Comparison of ENCODE assay signal across 21 mouse cellular contexts in the genomic region with DNA sequence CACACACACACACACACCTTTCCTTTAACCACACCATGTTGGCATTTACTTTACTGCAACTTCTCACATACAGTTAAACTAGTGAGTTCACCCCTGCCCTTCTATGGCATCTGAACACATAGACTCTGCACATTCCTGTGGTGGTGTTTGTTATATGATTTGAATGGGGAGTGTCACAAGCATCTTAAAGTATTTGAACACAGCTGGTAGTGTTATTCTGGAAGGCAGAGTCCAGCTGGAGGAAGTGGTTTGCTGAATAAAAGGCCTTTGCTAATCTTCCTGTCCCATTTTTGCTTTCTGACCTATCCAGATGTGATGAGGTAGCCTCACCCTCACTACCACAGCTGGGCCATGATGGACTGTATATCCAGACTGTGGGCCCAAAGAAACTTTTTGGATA.
DNase-seq lines count a peak whose midpoint lies in the region; ATAC-seq and TF ChIP-seq lines count a peak whose summit lies in the region.
"Had no signal": no experiment of that assay in that cellular context is flagged by ENCODE, and none has a peak within 500 bp of the region (broad histone marks: within the 10 kb centered on the region; RNA-seq: fewer than 3 reads in every experiment).

No protein-coding gene starts in this region.

- no peak for DNase-seq in kidney, adult 11 months
- no peak for DNase-seq in stomach, postnatal 0 days (ENCODE audit: low spot score)
- DNase-seq in cerebellum, postnatal 36 days: no peak
- DNase-seq: adrenal gland, adult 8-10 months; cerebellum, adult 18-20 months; gastrocnemius, adult 2 months; layer of hippocampus, adult 9-11 months; liver, embryonic 13.5 days; midbrain, embryonic 14.5 days; right cerebral cortex, postnatal 14 days; thymus, postnatal 14 days had no signal

- no peaks in the 10 kb centered on the region for H3K36me3 ChIP-seq in kidney, embryonic 16.5 days (ENCODE audit: insufficient read depth, low read length)
- no peaks in the 10 kb centered on the region for H3K36me3 ChIP-seq in stomach, embryonic 15.5 days
- H3K36me3 ChIP-seq in stomach, postnatal 0 days (ENCODE audit: control insufficient read depth, insufficient read depth, low read length): no peaks in the 10 kb centered on the region
- H3K36me3 ChIP-seq in hindbrain, embryonic 12.5 days: no peaks in the 10 kb centered on the region
- H3K36me3 ChIP-seq: embryonic facial prominence, embryonic 13.5 days; hindbrain, embryonic 13.5 days; kidney, embryonic 15.5 days; liver, embryonic 13.5 days; neural tube, embryonic 12.5 days had no signal

- H3K4me2 ChIP-seq in kidney, embryonic 16.5 days (replicated peaks; ENCODE audit: low read depth, low read length): no peak overlapping the region
- H3K4me2 ChIP-seq in stomach, embryonic 15.5 days: no peak overlapping the region
- H3K4me2 ChIP-seq in stomach, postnatal 0 days (replicated peaks; ENCODE audit: low read depth): no peak overlapping the region
- H3K4me2 ChIP-seq in hindbrain, embryonic 12.5 days (replicated peaks): no peak overlapping the region
- H3K4me2 ChIP-seq: embryonic facial prominence, embryonic 13.5 days; heart, embryonic 11.5 days; hindbrain, embryonic 13.5 days; kidney, embryonic 15.5 days; liver, embryonic 13.5 days; neural tube, embryonic 12.5 days had no signal

- no peak for TF ChIP-seq EP300 in stomach, postnatal 0 days (optimal IDR thresholded peaks at IDR 0.05)

- H3K9me3 ChIP-seq in kidney, embryonic 16.5 days (ENCODE audit: low read length): no peaks in the 10 kb centered on the region
- no peaks in the 10 kb centered on the region for H3K9me3 ChIP-seq in stomach, embryonic 15.5 days
- no peaks in the 10 kb centered on the region for H3K9me3 ChIP-seq in stomach, postnatal 0 days (ENCODE audit: control insufficient read depth, low read length)
- no peaks in the 10 kb centered on the region for H3K9me3 ChIP-seq in hindbrain, embryonic 12.5 days (replicated peaks)
- H3K9me3 ChIP-seq: embryonic facial prominence, embryonic 13.5 days; hindbrain, embryonic 13.5 days; kidney, embryonic 15.5 days; liver, embryonic 13.5 days; neural tube, embryonic 12.5 days had no signal

- no peak overlapping the region for H3K27ac ChIP-seq in kidney, embryonic 16.5 days (ENCODE audit: low read length)
- no peak overlapping the region for H3K27ac ChIP-seq in stomach, embryonic 15.5 days
- no peak overlapping the region for H3K27ac ChIP-seq in stomach, postnatal 0 days (replicated peaks)
- H3K27ac ChIP-seq in embryonic fibroblast, embryonic 13.5 days (ENCODE audit: insufficient read depth, low read length): peak overlapping the region; percentile 26
- no peak overlapping the region for H3K27ac ChIP-seq in hindbrain, embryonic 12.5 days
- H3K27ac ChIP-seq: embryonic facial prominence, embryonic 13.5 days; gastrocnemius, adult 2 months; hindbrain, embryonic 13.5 days; kidney, embryonic 15.5 days; liver, embryonic 13.5 days; neural tube, embryonic 12.5 days had no signal

- H3K4me1 ChIP-seq in kidney, embryonic 16.5 days (ENCODE audit: insufficient read depth, low read length): peaks cover 3% of the 10 kb centered on the region; the same call in 1 of the 2 replicates
- H3K4me1 ChIP-seq in stomach, embryonic 15.5 days: no peaks in the 10 kb centered on the region
- no peaks in the 10 kb centered on the region for H3K4me1 ChIP-seq in stomach, postnatal 0 days (replicated peaks; ENCODE audit: control insufficient read depth, insufficient read depth)
- H3K4me1 ChIP-seq in embryonic fibroblast, embryonic 13.5 days (ENCODE audit: control insufficient read depth, insufficient read depth, low read length): peaks cover 10% of the 10 kb centered on the region
- H3K4me1 ChIP-seq in hindbrain, embryonic 12.5 days: no peaks in the 10 kb centered on the region
- H3K4me1 ChIP-seq: hindbrain, embryonic 13.5 days; liver, embryonic 13.5 days; neural tube, embryonic 12.5 days had no signal

- 0 out of 2 replicates have a peak, but pooled peaks have one; percentile 42 for ATAC-seq in kidney, embryonic 16.5 days (ENCODE audit: low FRiP score, low TSS enrichment)
- ATAC-seq in stomach, embryonic 15.5 days (ENCODE audit: insufficient read depth, low FRiP score, low read depth): peak; percentile 56; the same call in 1 of the 2 replicates
- no peak for ATAC-seq in stomach, postnatal 0 days (ENCODE audit: low FRiP score, low TSS enrichment)
- ATAC-seq in hindbrain, embryonic 12.5 days (ENCODE audit: low FRiP score): no peak
- ATAC-seq: forebrain, embryonic 14.5 days had no signal

- no peak for TF ChIP-seq CTCF in stomach, postnatal 0 days (IDR thresholded peaks at IDR 0.05; ENCODE audit: low read depth)
- TF ChIP-seq CTCF in embryonic fibroblast, embryonic 13.5 days (IDR thresholded peaks at IDR 0.05; ENCODE audit: borderline replicate concordance, insufficient read depth, low read length): no peak

- TF ChIP-seq POLR2A in embryonic fibroblast, embryonic 13.5 days (IDR thresholded peaks at IDR 0.05; ENCODE audit: low read depth, low read length): no peak

- H3K27me3 ChIP-seq in kidney, embryonic 16.5 days (ENCODE audit: insufficient read depth, low read length): no peaks in the 10 kb centered on the region
- no peaks in the 10 kb centered on the region for H3K27me3 ChIP-seq in stomach, embryonic 15.5 days (replicated peaks)
- H3K27me3 ChIP-seq in stomach, postnatal 0 days (ENCODE audit: control insufficient read depth, insufficient read depth, low read length): no peaks in the 10 kb centered on the region
- no peaks in the 10 kb centered on the region for H3K27me3 ChIP-seq in hindbrain, embryonic 12.5 days
- H3K27me3 ChIP-seq: embryonic facial prominence, embryonic 13.5 days; hindbrain, embryonic 13.5 days; kidney, embryonic 15.5 days; liver, embryonic 13.5 days; neural tube, embryonic 12.5 days had no signal

- H3K4me3 ChIP-seq in kidney, embryonic 16.5 days (ENCODE audit: low read length): no peak overlapping the region
- no peak overlapping the region for H3K4me3 ChIP-seq in stomach, embryonic 15.5 days (replicated peaks)
- no peak overlapping the region for H3K4me3 ChIP-seq in stomach, postnatal 0 days (ENCODE audit: low read depth, low read length)
- no peak overlapping the region for H3K4me3 ChIP-seq in embryonic fibroblast, embryonic 13.5 days (ENCODE audit: insufficient read depth, low read length)
- no peak overlapping the region for H3K4me3 ChIP-seq in hindbrain, embryonic 12.5 days
- H3K4me3 ChIP-seq: embryonic facial prominence, embryonic 13.5 days; gastrocnemius, adult 2 months; hindbrain, embryonic 13.5 days; kidney, embryonic 15.5 days; liver, embryonic 13.5 days; neural tube, embryonic 12.5 days had no signal

- no peak overlapping the region for H3K9ac ChIP-seq in kidney, embryonic 16.5 days (replicated peaks; ENCODE audit: low read length)
- H3K9ac ChIP-seq in stomach, embryonic 15.5 days: no peak overlapping the region
- no peak overlapping the region for H3K9ac ChIP-seq in stomach, postnatal 0 days (ENCODE audit: low read length)
- no peak overlapping the region for H3K9ac ChIP-seq in hindbrain, embryonic 12.5 days
- H3K9ac ChIP-seq: embryonic facial prominence, embryonic 13.5 days; hindbrain, embryonic 13.5 days; kidney, embryonic 15.5 days; liver, embryonic 13.5 days; neural tube, embryonic 12.5 days had no signal

Comparison
In these comparisons a context has a peak if more than half of its experiments do, and no peak if none do; other contexts are left out.
1. ATAC-seq: peak in kidney, embryonic 16.5 days (single experiment) and stomach, embryonic 15.5 days (single experiment); none in stomach, postnatal 0 days (single experiment) and hindbrain, embryonic 12.5 days (single experiment).